Mouse (Mus musculus) megakaryocyte-erythroid progenitor cell, adult 5-6 weeks (primary cell): ENCODE results near the gene F12. TPM values are rescaled to one million over a fixed set of nuclear protein-coding genes. Genes with fewer than 3 reads are reported as not detected.

Experiments used
- ATAC-seq: replicated peaks from 2 replicates; pipeline ENCODE4 v1.8.0; 2016; ENCODE audit warnings: mild to moderate bottlenecking, inconsistent platforms; ENCODE audit not compliant: severe bottlenecking, poor library complexity, low FRiP score, low TSS enrichment
- total RNA-seq, 2 experiments: library from RNA; stranded (forward) in 1 of 2; stranded (reverse) in 1 of 2; fragments of 200-1000, 215-1000 nt in 1 of 2; fragments of >200 nt in 1 of 2; fragmentation: Nextera tagmentation in 1 of 2; gene quantifications; 2 replicates each; pipeline ENCODE4 v1.2.3; 2014 to 2017

The F12 gene
- total RNA-seq, 2 experiments from 2014 or later: not detected

- no peak for ATAC-seq
These were observed 35.0 kb downstream of the F12 start for GRCm38 (mm10) chr13:55391626-55392029.

GRCm38 (mm10) chr13:55390644-55391043, 35.9 kb downstream of the F12 start:
- ATAC-seq: no peak

GRCm38 (mm10) chr13:55381790-55382189, 44.8 kb downstream of the F12 start:
- no peak for ATAC-seq

GRCm38 (mm10) chr13:55378907-55379580, 47.5 kb downstream of the F12 start:
- no peak for ATAC-seq

- ATAC-seq: no peak
These were observed 50.7 kb downstream of the F12 start for GRCm38 (mm10) chr13:55375877-55376276.

- ATAC-seq: no peak
These were observed 52.2 kb downstream of the F12 start for GRCm38 (mm10) chr13:55374206-55374924.

- no peak for ATAC-seq
These were observed 54.9 kb downstream of the F12 start for GRCm38 (mm10) chr13:55371740-55372139.

GRCm38 (mm10) chr13:55371007-55371681, 55.4 kb downstream of the F12 start:
- ATAC-seq: no peak

- ATAC-seq: no peak; the same call in 1 of the 2 replicates
These were observed 56.4 kb downstream of the F12 start for GRCm38 (mm10) chr13:55370234-55370633.

- ATAC-seq: peak; percentile 85
These were observed 57.0 kb downstream of the F12 start, which contains the start of gene Rgs14 for GRCm38 (mm10) chr13:55369531-55370114. TSS of gene Rgs14 (plus strand) at chr13:55369732.

GRCm38 (mm10) chr13:55368401-55368800, 58.2 kb downstream of the F12 start:
- ATAC-seq: 0 out of 2 replicates have a peak, but pooled peaks have one; percentile 36

Other genes with a start within 250 kb of the F12 start
- gene Nsd1, start 217.0 kb downstream of the F12 start, total RNA-seq (2014; fragmentation: Nextera tagmentation): 99.4 and 139 TPM in 2 replicates
- 77.3 and 94.1 TPM in 2 replicates for gene Nsd1, start 217.0 kb downstream of the F12 start, total RNA-seq (2017)
- gene Prelid1, start 106.3 kb downstream of the F12 start, total RNA-seq (2014; fragmentation: Nextera tagmentation): 173 and 220 TPM in 2 replicates
- 71.2 and 80.5 TPM in 2 replicates for gene Prelid1, start 106.3 kb downstream of the F12 start, total RNA-seq (2017)
- gene Rab24, start 104.8 kb downstream of the F12 start, total RNA-seq (2014; fragmentation: Nextera tagmentation): 88.0 and 120 TPM in 2 replicates
- gene Rab24, start 104.8 kb downstream of the F12 start, total RNA-seq (2017): 13.0 and 30.0 TPM in 2 replicates
- 9.9 TPM in 1 of 2 replicates, not detected in the other for gene Mxd3, start 97.0 kb downstream of the F12 start, total RNA-seq (2014; fragmentation: Nextera tagmentation)
- 3.6 and 5.0 TPM in 2 replicates for gene Mxd3, start 97.0 kb downstream of the F12 start, total RNA-seq (2017)
- gene Lman2, start 64.0 kb downstream of the F12 start, total RNA-seq (2014; fragmentation: Nextera tagmentation): 110 and 122 TPM in 2 replicates
- 75.6 and 91.9 TPM in 2 replicates for gene Lman2, start 64.0 kb downstream of the F12 start, total RNA-seq (2017)
- 6.9 and 11.9 TPM in 2 replicates for gene Rgs14, start 57.1 kb downstream of the F12 start, total RNA-seq (2014; fragmentation: Nextera tagmentation)
- 1.8 and 3.2 TPM in 2 replicates for gene Rgs14, start 57.1 kb downstream of the F12 start, total RNA-seq (2017)
- gene Slc34a1, start 28.6 kb downstream of the F12 start, total RNA-seq (2014; fragmentation: Nextera tagmentation): not detected in 2 replicates
- not detected in 2 replicates for gene Slc34a1, start 28.6 kb downstream of the F12 start, total RNA-seq (2017)
- gene Pfn3, start 11.6 kb downstream of the F12 start, total RNA-seq (2014; fragmentation: Nextera tagmentation): not detected in 2 replicates
- gene Pfn3, start 11.6 kb downstream of the F12 start, total RNA-seq (2017): not detected in 2 replicates
- gene Grk6, start 18.3 kb upstream of the F12 start, total RNA-seq (2014; fragmentation: Nextera tagmentation): 61.4 and 80.6 TPM in 2 replicates
- gene Grk6, start 18.3 kb upstream of the F12 start, total RNA-seq (2017): 67.7 and 82.4 TPM in 2 replicates
- gene Prr7, start 37.5 kb upstream of the F12 start, total RNA-seq (2014; fragmentation: Nextera tagmentation): not detected in 2 replicates
- not detected in 2 replicates for gene Prr7, start 37.5 kb upstream of the F12 start, total RNA-seq (2017)
- 0.84 TPM in 1 of 2 replicates, not detected in the other for gene Dbn1, start 61.3 kb upstream of the F12 start, total RNA-seq (2014; fragmentation: Nextera tagmentation)
- gene Dbn1, start 61.3 kb upstream of the F12 start, total RNA-seq (2017): 2.4 TPM in 1 of 2 replicates, not detected in the other
- 11.5 and 13.2 TPM in 2 replicates for gene Pdlim7, start 86.9 kb upstream of the F12 start, total RNA-seq (2014; fragmentation: Nextera tagmentation)
- 3.0 and 4.3 TPM in 2 replicates for gene Pdlim7, start 86.9 kb upstream of the F12 start, total RNA-seq (2017)
- gene Dok3, start 102.5 kb upstream of the F12 start, total RNA-seq (2014; fragmentation: Nextera tagmentation): 1.5 and 2.2 TPM in 2 replicates
- gene Dok3, start 102.5 kb upstream of the F12 start, total RNA-seq (2017): 1.8 and 2.9 TPM in 2 replicates
- gene Ddx41, start 109.9 kb upstream of the F12 start, total RNA-seq (2014; fragmentation: Nextera tagmentation): 55.0 and 56.4 TPM in 2 replicates
- 58.9 and 64.3 TPM in 2 replicates for gene Ddx41, start 109.9 kb upstream of the F12 start, total RNA-seq (2017)
- gene Fam193b, start 144.3 kb upstream of the F12 start, total RNA-seq (2014; fragmentation: Nextera tagmentation): 49.7 and 72.9 TPM in 2 replicates
- 17.9 and 22.9 TPM in 2 replicates for gene Fam193b, start 144.3 kb upstream of the F12 start, total RNA-seq (2017)
- gene Tmed9, start 146.9 kb upstream of the F12 start, total RNA-seq (2014; fragmentation: Nextera tagmentation): 65.7 and 68.8 TPM in 2 replicates
- gene Tmed9, start 146.9 kb upstream of the F12 start, total RNA-seq (2017): 145 and 158 TPM in 2 replicates
- gene B4galt7, start 173.1 kb upstream of the F12 start, total RNA-seq (2014; fragmentation: Nextera tagmentation): 8.2 and 9.4 TPM in 2 replicates
- gene B4galt7, start 173.1 kb upstream of the F12 start, total RNA-seq (2017): 9.8 and 16.3 TPM in 2 replicates
- gene Caml, start 196.2 kb upstream of the F12 start, total RNA-seq (2014; fragmentation: Nextera tagmentation): 60.6 and 73.2 TPM in 2 replicates
- gene Caml, start 196.2 kb upstream of the F12 start, total RNA-seq (2017): 57.7 and 60.8 TPM in 2 replicates
- gene Ddx46, start 208.2 kb upstream of the F12 start, total RNA-seq (2014; fragmentation: Nextera tagmentation): 87.1 and 100 TPM in 2 replicates
- gene Ddx46, start 208.2 kb upstream of the F12 start, total RNA-seq (2017): 131 and 141 TPM in 2 replicates